Mouse (Mus musculus) cerebellum, postnatal 4 days (tissue): ENCODE measurements around the gene Prkar1b.

Source experiments
- DNase-seq, 2 experiments: peaks; one replicate each; pipeline ENCODE4 v3.0.0; 2022; ENCODE audit warnings: low spot score in 2 of 2, mixed read lengths in 1 of 2

Prkar1b gene

DNA sequence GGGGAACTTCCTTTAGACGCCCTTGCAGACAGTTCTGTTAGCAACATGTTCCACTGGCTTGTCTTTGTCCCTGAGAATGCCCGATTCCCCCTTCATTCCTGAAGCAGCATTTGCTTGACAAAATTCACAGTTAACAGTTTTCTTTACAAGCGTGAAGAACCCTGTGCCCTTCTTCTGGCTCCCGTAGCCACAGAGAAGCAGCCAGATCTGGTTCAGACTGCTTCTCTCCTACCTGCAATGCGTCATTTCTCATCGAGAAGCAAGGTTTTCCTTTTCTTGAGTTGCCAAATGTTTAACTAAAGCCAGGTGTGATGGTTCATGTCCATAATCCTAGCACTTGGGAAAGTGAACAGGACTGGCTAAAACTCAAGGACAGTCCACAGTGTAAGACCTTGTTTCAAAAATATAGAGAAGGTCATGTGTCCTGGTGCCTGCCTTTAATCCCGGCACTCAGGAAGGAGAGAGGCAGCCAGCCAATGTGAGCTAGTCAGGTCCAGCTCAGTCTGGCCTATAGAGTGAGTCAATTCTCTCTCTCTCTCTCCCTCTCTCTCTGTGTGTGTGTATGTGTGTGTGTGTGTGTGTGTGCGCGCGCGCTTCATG is 3.2 kb downstream of the Prkar1b start:
- DNase-seq, result no peak

GRCm38 (mm10) chr5:139145726-139146125 is 4.1 kb downstream of the Prkar1b start:
- DNase-seq, result no peak

- DNase-seq, result no peak
These were observed 5.9 kb downstream of the Prkar1b start for GRCm38 (mm10) chr5:139143890-139144289.

DNA sequence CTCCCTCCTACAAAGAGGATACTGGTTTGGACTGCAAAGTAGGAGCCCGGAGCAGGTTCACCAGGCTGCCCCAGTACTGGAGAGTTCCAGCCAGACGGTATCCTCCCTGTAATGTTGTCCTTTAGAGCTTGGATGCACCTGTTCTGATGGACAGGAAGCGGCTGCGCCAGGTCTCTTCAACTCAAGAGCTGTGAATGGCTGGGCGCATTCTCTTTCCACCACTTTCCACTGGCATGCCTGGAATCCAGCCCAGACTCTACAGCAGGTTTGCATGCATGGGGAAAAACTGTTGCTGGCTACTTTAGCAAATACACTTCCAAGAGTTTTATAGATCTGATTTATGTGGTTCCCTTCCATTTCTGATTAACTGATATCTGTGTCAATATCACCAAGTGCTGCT is 8.5 kb downstream of the Prkar1b start:
- DNase-seq, result peak in 1 of 2 experiments; percentile 34

- no peak for DNase-seq
These were observed 9.2 kb downstream of the Prkar1b start for GRCm38 (mm10) chr5:139140589-139140988.

GRCm38 (mm10) chr5:139138926-139139472 is 10.8 kb downstream of the Prkar1b start:
- no peak for DNase-seq

DNA sequence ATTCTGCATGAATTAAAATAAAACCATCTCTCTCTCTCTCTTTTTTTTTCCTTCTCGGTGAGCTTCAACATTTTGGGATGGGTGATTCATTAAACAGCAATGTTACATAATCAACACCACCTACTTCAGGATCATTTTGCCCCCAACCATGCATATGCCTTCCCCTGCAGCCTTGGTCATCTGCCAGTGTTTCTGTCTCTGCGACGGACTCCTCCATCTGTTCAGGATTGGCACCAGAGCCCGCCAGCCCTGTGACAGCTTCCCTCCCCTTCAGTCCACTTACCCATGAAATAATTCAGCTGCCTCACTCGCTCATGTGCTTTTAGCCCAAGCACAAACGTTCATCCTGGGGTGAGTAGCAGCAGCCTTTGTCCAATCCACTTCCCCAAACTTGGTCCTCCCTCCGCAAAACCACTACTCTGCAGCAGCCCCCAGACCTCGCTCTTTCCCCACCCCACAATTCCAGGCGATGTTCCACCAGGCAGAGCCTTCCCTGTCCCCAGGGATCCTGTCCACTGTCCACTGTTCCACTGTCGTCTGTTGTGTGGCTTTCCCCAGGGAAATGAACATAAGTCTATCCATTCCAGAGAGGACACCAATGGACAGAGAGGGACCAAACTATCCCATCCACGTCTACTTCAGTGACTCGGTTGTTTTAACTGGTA is 11.4 kb downstream of the Prkar1b start:
- DNase-seq, result peak in 1 of 2 experiments; percentile 79

- no peak for DNase-seq
These were observed 12.6 kb downstream of the Prkar1b start for GRCm38 (mm10) chr5:139137176-139137575.

DNA sequence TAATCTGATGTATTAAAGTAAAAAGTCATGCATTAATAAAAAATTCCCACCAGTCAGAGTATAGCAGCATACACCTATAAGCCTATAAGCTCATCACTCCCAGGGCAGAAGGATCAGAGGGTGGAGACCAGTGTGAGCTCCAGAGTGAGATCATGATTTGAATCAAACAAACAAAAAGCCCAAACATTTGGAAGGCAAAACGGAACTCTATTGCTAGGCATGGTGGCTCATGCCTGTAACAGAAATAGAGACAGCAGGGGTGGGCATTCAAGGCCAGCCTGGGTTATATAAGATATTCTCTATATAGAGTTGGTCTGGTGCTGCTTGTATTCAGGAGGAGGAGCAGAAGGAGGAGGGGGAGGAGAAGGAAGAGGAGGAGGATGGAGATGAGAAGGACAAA is 13.5 kb downstream of the Prkar1b start:
- no peak for DNase-seq

DNA sequence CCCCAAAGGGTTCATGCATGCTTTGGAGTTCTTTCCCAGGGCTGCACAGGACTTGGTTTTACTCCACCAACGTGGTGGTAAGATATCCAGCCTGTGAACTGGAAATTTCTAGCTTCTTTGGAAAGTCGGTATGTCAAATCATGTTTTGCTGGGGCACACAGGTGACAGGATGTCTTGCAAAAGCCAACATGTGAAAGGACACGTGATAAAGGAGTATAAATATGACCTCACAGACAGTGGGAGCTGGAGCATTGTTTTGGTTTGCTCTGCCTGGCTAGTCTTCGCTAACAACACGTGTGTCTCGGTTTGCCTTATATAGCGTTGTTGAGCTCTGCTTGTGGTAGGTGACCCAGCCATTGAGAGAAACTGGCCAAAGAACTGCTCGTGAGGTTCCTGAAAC is 15.3 kb downstream of the Prkar1b start:
- no peak for DNase-seq

- no peak for DNase-seq
These were observed 19.4 kb downstream of the Prkar1b start for GRCm38 (mm10) chr5:139130351-139130750.

DNA sequence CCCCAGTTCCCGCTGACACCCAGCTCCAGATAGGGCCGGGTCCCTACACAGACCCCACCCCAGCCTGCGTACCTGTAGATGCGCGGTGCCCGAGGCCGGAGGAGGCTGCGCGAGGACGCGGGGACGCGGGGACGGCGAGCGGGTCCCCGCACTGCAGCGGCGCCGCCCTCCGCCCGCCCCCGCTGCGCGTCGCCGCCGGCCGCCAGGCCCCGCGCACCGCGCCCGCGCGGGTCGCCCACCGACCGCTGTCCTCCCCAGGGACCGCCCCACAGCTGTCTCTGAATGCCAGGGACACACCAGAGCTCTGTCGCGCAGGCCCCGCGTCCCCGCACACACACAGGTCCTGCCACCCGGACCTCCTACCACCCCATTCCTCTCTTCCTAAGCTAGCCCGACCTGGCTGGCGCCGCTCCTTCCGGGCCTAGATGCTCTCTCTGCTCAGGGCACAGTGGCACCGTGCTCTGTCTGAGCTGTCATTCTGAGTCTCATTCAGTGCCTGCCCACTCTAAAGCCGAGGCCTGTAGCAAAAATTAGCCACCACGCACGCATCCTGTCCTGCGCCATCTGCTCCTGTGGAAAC is 20.1 kb downstream of the Prkar1b start:
- peak in 1 of 2 experiments; percentile 41 for DNase-seq

GRCm38 (mm10) chr5:139129078-139129477 is 20.7 kb downstream of the Prkar1b start:
- DNase-seq, result no peak

DNA sequence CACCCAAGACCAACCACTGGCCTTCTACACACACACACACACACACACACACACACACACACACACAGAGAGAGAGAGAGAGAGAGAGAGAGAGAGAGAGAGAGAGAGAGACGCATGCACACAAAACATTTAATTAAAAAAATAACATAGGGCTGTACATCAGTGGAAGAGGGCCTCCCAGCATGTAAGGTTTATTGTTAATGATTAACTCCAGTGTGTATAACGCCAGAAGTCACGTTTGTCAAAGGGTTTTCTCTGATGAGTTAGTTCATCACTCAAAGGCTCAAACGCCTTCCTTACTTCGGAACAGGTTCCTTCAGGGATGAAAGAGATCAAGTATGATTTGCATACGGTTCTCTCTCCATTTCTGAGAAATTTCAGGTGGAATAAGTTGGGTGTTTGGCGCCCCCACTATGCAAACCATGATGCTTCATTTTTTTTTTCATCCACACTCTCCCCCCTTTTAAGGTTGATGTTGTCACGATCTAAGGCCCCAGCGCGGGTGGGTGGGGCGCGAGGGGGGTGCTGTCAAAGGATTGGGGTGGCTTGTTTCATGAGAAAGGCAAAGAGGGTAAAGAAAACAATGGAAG is 21.2 kb downstream of the Prkar1b start:
- no peak for DNase-seq

DNA sequence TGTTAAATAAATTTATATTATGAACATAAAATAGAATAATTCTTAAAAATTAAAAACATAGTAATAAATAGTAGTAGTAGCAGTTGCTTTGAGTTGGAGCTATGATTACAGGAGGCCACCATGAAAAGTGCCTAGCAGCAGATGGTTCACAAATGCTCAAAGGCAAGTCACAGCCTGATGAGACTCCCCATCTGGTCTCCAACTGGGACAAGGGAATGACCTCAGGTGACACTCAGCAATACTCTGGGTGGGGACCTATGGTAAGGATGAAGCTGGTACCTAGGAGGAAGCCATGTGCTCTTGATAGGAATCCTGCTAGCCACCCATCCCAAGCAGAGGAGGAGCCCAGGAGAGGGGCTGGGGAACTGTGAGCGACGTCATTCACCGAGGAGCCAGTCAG is 24.1 kb downstream of the Prkar1b start:
- no peak for DNase-seq

GRCm38 (mm10) chr5:139118961-139119276 is 30.9 kb downstream of the Prkar1b start:
- no peak for DNase-seq

DNA sequence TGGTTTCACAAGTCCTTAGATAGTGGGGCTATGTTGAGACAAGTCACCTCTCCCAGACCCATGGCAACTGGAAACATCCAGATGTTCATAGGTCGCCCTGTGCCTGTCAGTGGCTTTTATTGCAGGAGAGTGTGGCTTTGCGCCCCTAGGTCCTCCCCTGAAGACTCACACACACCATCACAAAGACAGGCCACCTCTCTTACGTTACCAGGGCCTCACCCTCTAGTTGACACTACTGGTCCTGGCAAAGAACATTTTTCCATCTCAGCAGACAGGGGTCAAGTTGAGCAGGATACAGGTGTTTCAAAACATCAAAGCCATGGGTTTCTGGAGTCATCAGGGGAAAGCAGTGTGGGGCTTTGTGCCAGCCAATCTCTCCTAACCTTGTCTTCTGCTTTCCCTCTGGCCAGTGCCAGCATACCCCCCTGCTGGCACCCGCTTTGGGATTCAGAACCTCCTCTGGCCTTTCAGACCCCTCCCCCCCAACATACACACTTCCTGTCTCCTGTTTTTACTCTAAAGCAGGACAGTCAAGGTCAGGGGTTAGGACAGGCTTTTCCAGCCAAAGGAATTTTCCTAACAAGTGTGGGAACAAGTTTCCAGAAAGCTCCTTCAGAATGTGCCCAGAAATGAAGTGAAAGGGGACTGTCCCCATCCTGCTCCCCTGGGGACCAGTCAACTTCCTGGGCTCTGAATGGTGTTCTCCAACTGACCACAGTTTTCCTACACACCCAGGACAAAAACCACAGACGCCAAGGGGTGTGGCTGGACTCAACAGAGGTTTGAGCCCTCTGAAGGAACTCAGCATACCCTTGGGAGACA is 31.5 kb downstream of the Prkar1b start:
- no peak for DNase-seq

GRCm38 (mm10) chr5:139115507-139115906 is 34.3 kb downstream of the Prkar1b start:
- no peak for DNase-seq

DNA sequence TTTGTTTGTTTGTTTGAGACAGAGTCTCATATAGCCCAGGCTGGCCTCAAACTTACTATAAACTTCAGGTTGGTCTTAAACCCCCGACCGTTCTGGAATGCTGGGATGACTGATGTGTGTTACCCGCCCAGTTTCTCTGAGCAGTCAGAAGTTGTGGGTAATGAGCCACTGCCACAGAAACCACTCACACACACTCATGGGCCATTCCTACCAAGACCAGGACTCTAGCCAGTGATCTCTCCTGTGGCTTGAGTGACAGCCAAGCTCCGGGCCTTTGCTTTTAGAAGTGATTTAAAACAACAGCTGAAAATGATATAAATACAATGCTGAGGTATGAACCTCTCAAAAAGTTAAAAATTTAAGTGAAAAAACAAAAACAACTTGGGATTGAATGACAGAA is 34.9 kb downstream of the Prkar1b start:
- DNase-seq, result no peak

DNA sequence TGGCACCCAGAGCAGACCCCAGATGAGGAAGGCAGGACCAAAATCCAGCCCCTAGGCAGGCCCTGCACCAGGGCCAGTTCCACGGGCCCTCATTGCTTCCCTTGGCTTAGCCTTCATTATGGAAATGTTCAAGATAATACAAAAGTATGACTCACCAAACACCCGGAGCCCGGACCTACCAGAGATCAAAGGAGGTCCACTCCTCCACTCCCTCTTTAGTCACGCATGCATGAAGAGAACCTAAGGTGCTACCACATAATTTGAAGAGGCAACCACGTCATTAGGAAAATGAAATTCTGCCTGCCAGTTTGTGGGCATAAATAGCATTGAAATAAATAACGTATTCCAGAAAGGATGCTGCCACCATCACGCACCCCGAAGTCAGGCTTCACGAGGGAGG is 37.4 kb downstream of the Prkar1b start:
- DNase-seq, result no peak

- no peak for DNase-seq
These were observed 37.8 kb downstream of the Prkar1b start for GRCm38 (mm10) chr5:139111991-139112390.
